Mouse (Mus musculus): ENCODE data around the gene Slc50a1. TPM values are rescaled to one million over a fixed set of nuclear protein-coding genes. Genes with fewer than 3 reads are reported as not detected.

The Slc50a1 gene
- polyA plus RNA-seq, 1 experiment from 2014 or later, result 31.5 TPM

DNA sequence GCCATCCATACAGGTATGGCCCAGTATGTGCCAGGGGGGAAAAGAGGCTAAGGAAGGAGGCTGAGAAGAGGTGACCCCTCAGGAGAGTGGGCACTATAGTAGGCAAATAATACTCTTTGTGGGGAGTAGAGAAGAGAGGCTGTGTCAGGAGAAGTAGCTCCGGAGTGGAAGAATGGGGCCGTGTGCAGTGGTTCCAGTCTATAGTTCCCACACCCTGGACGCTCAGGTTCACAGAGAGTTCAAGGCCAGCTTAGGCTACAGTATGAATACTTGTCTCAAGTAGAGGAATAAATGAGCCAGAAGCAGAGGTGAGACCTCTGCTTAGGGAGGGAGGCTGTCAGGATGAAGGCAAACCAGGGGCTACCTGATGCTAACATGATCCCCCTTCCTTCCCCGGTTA, 41.1 kb downstream of the Slc50a1 start:
- no peaks in the 10 kb centered on the region for H3K36me3 ChIP-seq (ENCODE audit: control insufficient read depth, insufficient read depth, low read length)
- H3K4me3 ChIP-seq (ENCODE audit: low read depth, low read length), result no peak overlapping the region
- DNase-seq (ENCODE audit: low spot score), result no peak
- H3K4me2 ChIP-seq, result peak overlapping the region; percentile 69; the same call in 1 of the 2 replicates
- peaks cover 44% of the 10 kb centered on the region for H3K27me3 ChIP-seq (replicated peaks; ENCODE audit: control insufficient read depth, insufficient read depth, low read length)
- whole genome bisulfite sequencing, result 59% methylated on average over 4 of the region's 4 CpGs
- H3K4me1 ChIP-seq (replicated peaks; ENCODE audit: control insufficient read depth, insufficient read depth, low read length), result peaks cover 27% of the 10 kb centered on the region
- H3K27ac ChIP-seq (ENCODE audit: low read depth, low read length), result no peak overlapping the region
- no peak overlapping the region for H3K9ac ChIP-seq (ENCODE audit: low read depth, low read length)
- ATAC-seq (replicated peaks; ENCODE audit: low FRiP score), result no peak
- no peaks in the 10 kb centered on the region for H3K9me3 ChIP-seq (ENCODE audit: control insufficient read depth, low read length)

DNA sequence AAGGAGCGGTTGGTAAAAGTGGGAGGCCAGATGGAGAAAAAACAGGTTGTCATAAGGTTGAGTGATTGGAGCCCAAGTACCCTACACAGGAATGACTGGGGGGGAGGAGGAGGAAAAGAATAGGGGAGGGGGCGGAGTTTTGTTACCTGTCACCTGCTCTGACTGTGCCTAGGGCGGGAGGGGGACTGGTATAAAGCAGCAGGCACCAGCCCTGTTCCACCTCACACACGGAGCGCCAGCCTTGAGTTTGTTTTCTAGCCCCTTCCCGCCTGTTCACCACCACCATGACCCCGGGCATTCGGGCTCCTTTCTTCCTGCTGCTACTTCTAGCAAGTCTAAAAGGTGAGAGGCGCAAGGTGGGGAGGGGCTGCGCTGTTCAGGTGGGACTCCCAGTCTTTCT, 41.5 kb downstream of the Slc50a1 start, which contains the start of gene Muc1:
Gene Muc1, plus strand, starts transcription at position 222 of the 400 bp plus-strand sequence.
- peak within 1 kb of the TSS; percentile 69 for H3K4me2 ChIP-seq
- DNase-seq (ENCODE audit: low spot score), result no peak
- H3K9me3 ChIP-seq (ENCODE audit: control insufficient read depth, low read length), result no peaks in the 10 kb centered on the region
- H3K4me1 ChIP-seq (replicated peaks; ENCODE audit: control insufficient read depth, insufficient read depth, low read length), result peaks cover 27% of the 10 kb centered on the region
- peaks cover 44% of the 10 kb centered on the region for H3K27me3 ChIP-seq (replicated peaks; ENCODE audit: control insufficient read depth, insufficient read depth, low read length)
- H3K4me3 ChIP-seq (ENCODE audit: low read depth, low read length), result peak within 1 kb of the TSS; percentile 45
- ATAC-seq (replicated peaks; ENCODE audit: low FRiP score), result no peak
- 31% methylated on average over 10 of the region's 10 CpGs for WGBS
- H3K9ac ChIP-seq (ENCODE audit: low read depth, low read length), result 0 out of 2 replicates have a peak within 1 kb of the TSS, but pooled peaks have one; percentile 8
- H3K36me3 ChIP-seq (ENCODE audit: control insufficient read depth, insufficient read depth, low read length), result no peaks in the 10 kb centered on the region
- no peak within 1 kb of the TSS for H3K27ac ChIP-seq (ENCODE audit: low read depth, low read length)

DNA sequence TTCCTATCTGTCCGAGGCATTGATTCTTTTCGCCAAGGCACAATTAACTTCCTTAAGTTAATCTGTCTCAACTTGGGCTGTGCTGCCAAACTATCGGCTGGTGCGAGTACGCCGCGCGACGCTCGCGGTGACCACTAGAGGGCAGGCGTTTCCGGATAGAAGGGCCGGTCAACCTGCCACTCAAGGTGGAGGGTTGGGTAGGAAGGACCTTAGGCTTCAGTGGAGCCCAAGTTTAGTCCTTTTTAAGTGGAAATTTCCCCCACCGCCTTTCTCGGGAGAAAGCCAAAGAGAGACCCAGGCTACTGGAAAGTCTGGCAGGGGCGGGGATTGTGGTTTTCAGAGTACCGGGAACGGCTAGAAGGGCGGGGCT, 42.2 kb downstream of the Slc50a1 start:
- Histone ChIP-seq H3K27ac (ENCODE audit: low read depth, low read length) (no peak overlapping the region), H3K9ac (ENCODE audit: low read depth, low read length) (0 out of 2 replicates have a peak overlapping the region, but pooled peaks have one; percentile 8), H3K36me3 (ENCODE audit: control insufficient read depth, insufficient read depth, low read length) (no peaks in the 10 kb centered on the region), H3K27me3 (replicated peaks; ENCODE audit: control insufficient read depth, insufficient read depth, low read length) (peaks cover 44% of the 10 kb centered on the region), H3K4me1 (replicated peaks; ENCODE audit: control insufficient read depth, insufficient read depth, low read length) (peaks cover 27% of the 10 kb centered on the region), H3K9me3 (ENCODE audit: control insufficient read depth, low read length) (no peaks in the 10 kb centered on the region), H3K4me2 (peak overlapping the region; percentile 69), H3K4me3 (ENCODE audit: low read depth, low read length) (peak overlapping the region; percentile 45)
- peak; percentile 59 for ATAC-seq (replicated peaks; ENCODE audit: low FRiP score)
- peak; percentile 83 for DNase-seq (ENCODE audit: low spot score)
- under 1% methylated on average over 20 of the region's 20 CpGs for WGBS

DNA sequence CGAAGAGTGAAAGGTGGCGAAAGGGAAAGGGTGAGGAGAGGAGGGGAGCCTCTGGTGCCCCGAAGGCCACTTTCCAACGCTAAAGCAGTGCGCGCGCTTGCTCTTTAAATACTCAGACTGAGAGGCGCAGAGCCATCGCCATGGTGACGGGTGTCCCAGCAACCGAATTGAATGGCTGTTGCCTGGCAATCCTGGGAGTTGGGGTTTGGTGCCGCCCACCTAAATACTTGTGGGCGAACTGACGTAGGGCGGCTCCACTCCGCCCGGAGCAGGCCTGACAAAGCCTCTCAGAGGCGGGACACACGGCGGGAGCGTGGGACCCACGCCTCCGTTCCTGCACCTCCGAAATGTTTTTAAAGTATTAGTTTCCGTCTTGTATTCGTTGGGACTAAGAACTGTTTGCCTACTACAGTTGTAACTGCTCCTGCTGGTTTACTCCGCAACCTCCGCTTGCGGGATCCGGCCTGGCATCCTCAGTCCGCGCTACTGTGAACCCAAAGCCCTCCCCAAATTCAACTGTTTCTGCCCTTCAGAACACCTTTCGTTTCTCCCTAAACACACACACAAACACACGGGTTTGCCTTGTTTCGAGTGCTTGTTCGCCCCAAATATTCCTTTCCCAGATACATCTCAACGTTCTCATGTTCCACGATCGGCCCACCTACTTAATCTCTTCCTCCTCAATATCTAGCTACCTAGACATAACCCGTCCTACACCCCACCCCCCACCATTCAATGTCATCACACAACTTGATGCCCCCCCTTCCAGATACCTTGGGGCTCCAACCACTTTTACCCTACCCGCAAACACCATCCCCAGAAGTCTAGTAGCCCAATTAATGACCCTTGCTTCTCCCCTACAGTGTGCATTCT, 42.8 kb downstream of the Slc50a1 start:
- H3K4me1 ChIP-seq (replicated peaks; ENCODE audit: control insufficient read depth, insufficient read depth, low read length), result peaks cover 27% of the 10 kb centered on the region
- DNase-seq (ENCODE audit: low spot score), result peak; percentile 79
- peak; percentile 53 for ATAC-seq (replicated peaks; ENCODE audit: low FRiP score)
- WGBS, result 4% methylated on average over 41 of the region's 41 CpGs
- no peaks in the 10 kb centered on the region for H3K9me3 ChIP-seq (ENCODE audit: control insufficient read depth, low read length)
- peak overlapping the region; percentile 45 for H3K4me3 ChIP-seq (ENCODE audit: low read depth, low read length)
- H3K27me3 ChIP-seq (replicated peaks; ENCODE audit: control insufficient read depth, insufficient read depth, low read length), result peaks cover 44% of the 10 kb centered on the region
- H3K4me2 ChIP-seq, result peak overlapping the region; percentile 69
- H3K9ac ChIP-seq (ENCODE audit: low read depth, low read length), result 0 out of 2 replicates have a peak overlapping the region, but pooled peaks have one; percentile 9
- no peak overlapping the region for H3K27ac ChIP-seq (ENCODE audit: low read depth, low read length)
- H3K36me3 ChIP-seq (ENCODE audit: control insufficient read depth, insufficient read depth, low read length), result no peaks in the 10 kb centered on the region

DNA sequence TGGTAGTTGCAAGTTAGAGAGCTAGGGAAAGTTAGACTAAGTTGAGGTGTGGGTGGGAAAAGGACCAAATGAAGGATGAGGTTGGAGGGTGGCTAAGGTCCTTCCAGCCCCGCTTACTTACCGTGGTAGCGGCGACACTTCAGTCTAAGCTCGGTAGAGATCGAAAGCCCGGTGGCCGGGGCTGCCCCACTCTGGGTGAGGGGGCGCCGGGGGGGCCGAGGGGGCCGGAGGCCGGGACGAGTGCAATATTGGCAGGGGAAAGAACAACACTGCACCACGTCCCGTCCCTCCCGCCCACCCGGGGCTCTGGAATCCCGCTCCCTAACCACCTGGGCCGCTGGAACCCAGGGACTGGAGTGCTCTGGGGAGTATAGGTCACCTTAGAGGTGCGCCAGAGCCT, 43.5 kb downstream of the Slc50a1 start, which contains the start of gene Mtx1:
Gene Mtx1, minus strand, starts transcription at position 189 of the 400 bp plus-strand sequence.
- peak within 1 kb of the TSS; percentile 69 for H3K4me2 ChIP-seq
- H3K4me3 ChIP-seq (ENCODE audit: low read depth, low read length), result peak within 1 kb of the TSS; percentile 45
- no peak within 1 kb of the TSS for H3K27ac ChIP-seq (ENCODE audit: low read depth, low read length)
- H3K36me3 ChIP-seq (ENCODE audit: control insufficient read depth, insufficient read depth, low read length), result no peaks in the 10 kb centered on the region
- 10% methylated on average over 21 of the region's 21 CpGs for WGBS
- peaks cover 27% of the 10 kb centered on the region for H3K4me1 ChIP-seq (replicated peaks; ENCODE audit: control insufficient read depth, insufficient read depth, low read length)
- H3K9ac ChIP-seq (ENCODE audit: low read depth, low read length), result peak within 1 kb of the TSS; percentile 9; the same call in 1 of the 2 replicates
- DNase-seq (ENCODE audit: low spot score) (no peak), ATAC-seq (replicated peaks; ENCODE audit: low FRiP score) (no peak)
- peaks cover 44% of the 10 kb centered on the region for H3K27me3 ChIP-seq (replicated peaks; ENCODE audit: control insufficient read depth, insufficient read depth, low read length)
- no peaks in the 10 kb centered on the region for H3K9me3 ChIP-seq (ENCODE audit: control insufficient read depth, low read length)

DNA sequence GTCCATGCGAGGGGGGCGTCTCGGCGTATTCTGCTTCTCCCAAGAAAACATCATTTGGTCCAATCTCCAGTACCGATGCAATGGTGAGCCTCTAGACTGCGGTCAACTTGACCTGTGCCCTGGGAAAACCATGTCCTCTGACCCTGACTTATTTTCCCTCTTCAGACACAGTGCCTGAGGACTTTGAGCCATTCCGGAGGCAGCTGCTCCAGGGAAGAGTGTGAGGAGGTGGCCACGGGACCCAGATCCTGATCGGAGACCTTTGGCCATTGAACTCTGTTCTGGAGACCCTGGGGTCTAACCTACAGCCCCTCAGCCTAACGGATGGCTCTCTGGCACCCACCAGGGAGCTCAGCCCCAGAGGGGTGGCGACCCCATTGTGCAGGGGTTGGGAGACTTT, 44.0 kb downstream of the Slc50a1 start:
- DNase-seq (ENCODE audit: low spot score), result no peak
- Histone ChIP-seq H3K4me2 (peak overlapping the region; percentile 69; the same call in 1 of the 2 replicates), H3K36me3 (ENCODE audit: control insufficient read depth, insufficient read depth, low read length) (no peaks in the 10 kb centered on the region), H3K4me1 (replicated peaks; ENCODE audit: control insufficient read depth, insufficient read depth, low read length) (peaks cover 27% of the 10 kb centered on the region), H3K27me3 (replicated peaks; ENCODE audit: control insufficient read depth, insufficient read depth, low read length) (peaks cover 38% of the 10 kb centered on the region), H3K27ac (ENCODE audit: low read depth, low read length) (no peak overlapping the region), H3K9ac (ENCODE audit: low read depth, low read length) (no peak overlapping the region; the same call in 1 of the 2 replicates), H3K4me3 (ENCODE audit: low read depth, low read length) (no peak overlapping the region), H3K9me3 (ENCODE audit: control insufficient read depth, low read length) (no peaks in the 10 kb centered on the region)
- no peak for ATAC-seq (replicated peaks; ENCODE audit: low FRiP score)
- 35% methylated on average over 11 of the region's 11 CpGs for WGBS

DNA sequence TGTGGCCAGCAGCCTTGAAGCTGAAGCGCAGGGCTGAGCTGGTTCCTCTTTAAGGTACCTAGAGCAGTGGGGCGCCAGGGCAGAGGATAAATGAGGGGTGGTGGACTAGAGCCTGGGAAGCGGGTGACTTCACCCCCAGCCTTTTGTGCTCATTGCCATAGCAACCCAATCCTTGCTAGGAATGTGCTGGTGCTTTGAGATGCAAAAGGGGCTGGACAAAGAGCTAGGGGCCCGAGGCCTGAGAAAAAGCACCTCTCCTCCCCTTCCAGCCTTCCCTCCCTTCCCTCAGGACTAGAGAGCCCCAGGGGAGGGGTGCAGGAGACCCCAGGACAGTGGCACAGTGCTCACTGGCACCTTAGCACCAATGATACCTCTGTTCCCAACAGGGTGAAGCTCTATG, 44.5 kb downstream of the Slc50a1 start:
- H3K36me3 ChIP-seq (ENCODE audit: control insufficient read depth, insufficient read depth, low read length), result no peaks in the 10 kb centered on the region
- H3K4me1 ChIP-seq (replicated peaks; ENCODE audit: control insufficient read depth, insufficient read depth, low read length), result peaks cover 27% of the 10 kb centered on the region
- H3K9me3 ChIP-seq (ENCODE audit: control insufficient read depth, low read length), result no peaks in the 10 kb centered on the region
- DNase-seq (ENCODE audit: low spot score) (no peak), ATAC-seq (replicated peaks; ENCODE audit: low FRiP score) (no peak)
- 41% methylated on average over 4 of the region's 4 CpGs for WGBS
- H3K27ac ChIP-seq (ENCODE audit: low read depth, low read length), result no peak overlapping the region
- no peak overlapping the region for H3K4me2 ChIP-seq
- no peak overlapping the region for H3K4me3 ChIP-seq (ENCODE audit: low read depth, low read length)
- peaks cover 38% of the 10 kb centered on the region for H3K27me3 ChIP-seq (replicated peaks; ENCODE audit: control insufficient read depth, insufficient read depth, low read length)
- H3K9ac ChIP-seq (ENCODE audit: low read depth, low read length), result no peak overlapping the region; the same call in 1 of the 2 replicates

DNA sequence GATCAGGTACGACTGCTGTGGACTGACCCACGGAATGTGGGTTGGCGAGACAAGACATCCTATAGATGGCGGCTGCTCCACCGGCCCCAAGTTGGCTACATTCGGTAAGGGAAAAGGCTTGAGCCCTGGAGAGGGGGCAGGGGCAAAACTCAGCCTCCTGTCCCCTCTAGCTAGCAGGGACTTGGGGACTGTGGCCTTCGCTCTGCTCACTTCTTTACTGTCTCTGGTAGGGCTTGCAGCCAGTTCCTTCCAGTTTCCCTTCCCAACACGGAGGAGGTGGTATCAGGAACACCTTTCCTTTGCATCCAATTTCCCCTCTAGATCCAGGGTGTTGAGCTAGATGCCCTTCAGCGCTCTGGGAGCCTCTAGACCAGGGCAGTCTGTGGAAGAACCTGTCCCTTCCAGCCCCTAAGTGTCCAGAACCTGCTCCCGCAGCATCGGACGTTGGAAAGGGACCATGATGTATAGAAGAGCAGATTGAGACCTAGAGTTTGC, 45.0 kb downstream of the Slc50a1 start:
- no peak overlapping the region for H3K4me3 ChIP-seq (ENCODE audit: low read depth, low read length)

More for the DNA sequence above, 45.0 kb downstream of the Slc50a1 start:
- ATAC-seq (replicated peaks; ENCODE audit: low FRiP score), result no peak
- no peaks in the 10 kb centered on the region for H3K9me3 ChIP-seq (ENCODE audit: control insufficient read depth, low read length)
- H3K36me3 ChIP-seq (ENCODE audit: control insufficient read depth, insufficient read depth, low read length), result no peaks in the 10 kb centered on the region
- H3K4me2 ChIP-seq, result no peak overlapping the region
- 60% methylated on average over 12 of the region's 12 CpGs for WGBS
- H3K4me1 ChIP-seq (replicated peaks; ENCODE audit: control insufficient read depth, insufficient read depth, low read length), result peaks cover 27% of the 10 kb centered on the region
- H3K27me3 ChIP-seq (replicated peaks; ENCODE audit: control insufficient read depth, insufficient read depth, low read length), result peaks cover 38% of the 10 kb centered on the region
- H3K9ac ChIP-seq (ENCODE audit: low read depth, low read length), result no peak overlapping the region
- no peak overlapping the region for H3K27ac ChIP-seq (ENCODE audit: low read depth, low read length)
- no peak for DNase-seq (ENCODE audit: low spot score)

Measured in liver, embryonic 11.5 days (tissue).